Mouse (Mus musculus): ENCODE results near the gene Trib2. TPM values are rescaled to one million over a fixed set of nuclear protein-coding genes. Genes with fewer than 3 reads are reported as not detected.

Trib2 gene
- total and polyA plus RNA-seq, 3 experiments = 8.1 to 13.5 (median 10.6) TPM

GRCm38 (mm10) chr12:15793336-15793735 is 23.4 kb downstream of the Trib2 start:
- Histone ChIP-seq H3K27ac (ENCODE audit: insufficient read depth, low read depth) (no peak overlapping the region), H3K4me1 (ENCODE audit: control insufficient read depth in 1 of 2, insufficient read depth in 2 of 2) (no peaks in the 10 kb centered on the region), H3K9ac (ENCODE audit: insufficient read depth, low read depth) (no peak overlapping the region), H3K36me3 (replicated peaks in 1 of 2; ENCODE audit: control insufficient read depth in 1 of 2, insufficient read depth in 1 of 2, low read length in 1 of 2) (peaks cover 9 to 66% of the 10 kb centered on the region in 2 experiments), H3K4me2 (ENCODE audit: insufficient read depth, low read depth, poor library complexity, severe bottlenecking) (no peak overlapping the region), H3K79me2 (replicated peaks; ENCODE audit: control insufficient read depth, extremely low read depth, insufficient read depth, poor library complexity, severe bottlenecking) (no peaks in the 10 kb centered on the region), H3K9me3 (replicated peaks; ENCODE audit: low read length) (no peaks in the 10 kb centered on the region), H3K4me3 (replicated peaks in 1 of 3; ENCODE audit: low read depth in 2 of 3, low read length in 2 of 3, poor library complexity in 1 of 3) (no peak overlapping the region), H3K27me3 (replicated peaks) (no peaks in the 10 kb centered on the region)
- dilution Hi-C loops (cut with MboI; ENCODE audit: extremely low pct_ligation_motif_present, extremely low pct_unique_long_range_greater_than_20kb, low sequenced_read_pairs) = no loop called here
- in situ Hi-C loops (cut with MboI; ENCODE audit: low pct_ligation_motif_present, low pct_unique_long_range_greater_than_20kb, low sequenced_read_pairs) = no loop called here
- DNase-seq (ENCODE audit: extremely low read depth) = no peak
- TF ChIP-seq UBTF (IDR thresholded peaks at IDR 0.05; ENCODE audit: low read depth, low read length) (no peak), KAT2A (IDR thresholded peaks at IDR 0.05; ENCODE audit: insufficient replicate concordance, low read length) (no peak), SIN3A (IDR thresholded peaks at IDR 0.05; ENCODE audit: low read length) (no peak), TBP (conservative IDR thresholded peaks at IDR 0.05; ENCODE audit: low read depth, low read length) (no peak), USF1 (IDR thresholded peaks at IDR 0.05; ENCODE audit: low read depth, low read length) (no peak), ZC3H11A (IDR thresholded peaks at IDR 0.05; ENCODE audit: low read depth, low read length) (no peak), RAD21 (IDR thresholded peaks at IDR 0.05; ENCODE audit: low read depth, low read length) (no peak), ELF1 (IDR thresholded peaks at IDR 0.05; ENCODE audit: low read depth, low read length) (no peak), JUN (IDR thresholded peaks at IDR 0.05; ENCODE audit: insufficient read depth, low read depth, low read length) (no peak), NELFE (IDR thresholded peaks at IDR 0.05; ENCODE audit: low read depth, low read length) (no peak), E2F4 (IDR thresholded peaks at IDR 0.05; ENCODE audit: insufficient replicate concordance, low read depth, low read length) (no peak), MAFK (IDR thresholded peaks at IDR 0.05; ENCODE audit: insufficient replicate concordance, low read length) (no peak)

DNA sequence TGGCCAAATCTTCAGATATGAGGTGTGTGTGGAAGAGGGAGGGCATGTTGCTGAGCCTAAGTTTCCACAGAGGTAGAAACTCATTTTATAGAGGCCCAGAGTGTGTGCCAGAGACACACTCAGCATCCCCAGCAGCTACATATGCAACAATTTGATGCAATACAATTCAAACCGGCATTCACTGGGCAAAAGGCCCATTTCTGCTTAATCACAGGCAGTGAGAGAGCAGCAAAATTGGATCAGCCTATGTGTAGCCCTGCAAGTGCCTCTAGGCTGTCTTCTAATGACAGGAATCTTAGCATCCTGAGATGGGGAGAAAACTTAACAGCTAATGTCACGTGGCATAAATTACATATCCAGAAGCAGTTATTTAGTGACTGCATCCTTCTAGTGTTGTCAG is 26.5 kb downstream of the Trib2 start:
- Histone ChIP-seq H3K36me3 (replicated peaks in 1 of 2; ENCODE audit: control insufficient read depth in 1 of 2, insufficient read depth in 1 of 2, low read length in 1 of 2) (peaks cover 5 to 38% of the 10 kb centered on the region in 2 experiments), H3K9me3 (replicated peaks; ENCODE audit: low read length) (no peaks in the 10 kb centered on the region), H3K9ac (ENCODE audit: insufficient read depth, low read depth) (no peak overlapping the region), H3K27me3 (replicated peaks) (no peaks in the 10 kb centered on the region), H3K4me2 (ENCODE audit: insufficient read depth, low read depth, poor library complexity, severe bottlenecking) (no peak overlapping the region), H3K27ac (ENCODE audit: insufficient read depth, low read depth) (no peak overlapping the region), H3K4me3 (replicated peaks in 1 of 3; ENCODE audit: low read depth in 2 of 3, low read length in 2 of 3, poor library complexity in 1 of 3) (no peak overlapping the region), H3K79me2 (replicated peaks; ENCODE audit: control insufficient read depth, extremely low read depth, insufficient read depth, poor library complexity, severe bottlenecking) (no peaks in the 10 kb centered on the region), H3K4me1 (ENCODE audit: control insufficient read depth in 1 of 2, insufficient read depth in 2 of 2) (no peaks in the 10 kb centered on the region)
- dilution Hi-C loops (cut with MboI; ENCODE audit: extremely low pct_ligation_motif_present, extremely low pct_unique_long_range_greater_than_20kb, low sequenced_read_pairs) = no loop called here
- no peak for DNase-seq (ENCODE audit: extremely low read depth)
- in situ Hi-C loops (cut with MboI; ENCODE audit: low pct_ligation_motif_present, low pct_unique_long_range_greater_than_20kb, low sequenced_read_pairs) = no loop called here
- TF ChIP-seq JUND (conservative IDR thresholded peaks at IDR 0.05; ENCODE audit: low read depth, low read length) (no peak), ZKSCAN1 (IDR thresholded peaks at IDR 0.05; ENCODE audit: borderline replicate concordance, low read depth, low read length) (no peak), MAX (IDR thresholded peaks at IDR 0.05; ENCODE audit: low read length) (no peak), NELFE (IDR thresholded peaks at IDR 0.05; ENCODE audit: low read depth, low read length) (no peak), SIN3A (IDR thresholded peaks at IDR 0.05; ENCODE audit: low read length) (no peak), TBP (conservative IDR thresholded peaks at IDR 0.05; ENCODE audit: low read depth, low read length) (no peak), UBTF (IDR thresholded peaks at IDR 0.05; ENCODE audit: low read depth, low read length) (no peak), POLR2AphosphoS2 (IDR thresholded peaks at IDR 0.05; ENCODE audit: low read depth, low read length) (no peak), USF1 (IDR thresholded peaks at IDR 0.05; ENCODE audit: low read depth, low read length) (no peak), SMC3 (IDR thresholded peaks at IDR 0.05; ENCODE audit: low read depth, low read length) (no peak), TCF12 (IDR thresholded peaks at IDR 0.05; ENCODE audit: low read depth, low read length) (no peak), CHD2 (IDR thresholded peaks at IDR 0.05; ENCODE audit: low read length) (no peak), BHLHE40 (IDR thresholded peaks at IDR 0.05; ENCODE audit: low read depth, low read length) (no peak), EP300 (IDR thresholded peaks at IDR 0.05; ENCODE audit: low read length) (no peak), JUN (IDR thresholded peaks at IDR 0.05; ENCODE audit: insufficient read depth, low read depth, low read length) (no peak), MXI1 (IDR thresholded peaks at IDR 0.05; ENCODE audit: low read depth, low read length) (no peak), POLR2A (IDR thresholded peaks at IDR 0.05; ENCODE audit: low read depth, low read length) (no peak)
